Mouse (Mus musculus): Measurements from ENCODE around the gene Arg2.

Arg2 gene

GRCm38 (mm10) chr12:79130299-79131177 lies at the start of gene Arg2:
Gene Arg2, plus strand, starts transcription at chr12:79130777.
- peak; percentile 60 to 83 for DNase-seq (ENCODE audit: low spot score in 2 of 2)

GRCm38 (mm10) chr12:79089182-79089812 lies 41.3 kb upstream of the Arg2 start, which contains the start of gene Pigh:
Gene Pigh, minus strand, starts transcription at chr12:79089651.
- DNase-seq (ENCODE audit: low spot score in 2 of 2) = peak; percentile 85 to 91

- peak; percentile 64 to 87 for DNase-seq (ENCODE audit: low spot score in 2 of 2)
Measured at GRCm38 (mm10) chr12:79092569-79092968, 38.0 kb upstream of the Arg2 start.

DNA sequence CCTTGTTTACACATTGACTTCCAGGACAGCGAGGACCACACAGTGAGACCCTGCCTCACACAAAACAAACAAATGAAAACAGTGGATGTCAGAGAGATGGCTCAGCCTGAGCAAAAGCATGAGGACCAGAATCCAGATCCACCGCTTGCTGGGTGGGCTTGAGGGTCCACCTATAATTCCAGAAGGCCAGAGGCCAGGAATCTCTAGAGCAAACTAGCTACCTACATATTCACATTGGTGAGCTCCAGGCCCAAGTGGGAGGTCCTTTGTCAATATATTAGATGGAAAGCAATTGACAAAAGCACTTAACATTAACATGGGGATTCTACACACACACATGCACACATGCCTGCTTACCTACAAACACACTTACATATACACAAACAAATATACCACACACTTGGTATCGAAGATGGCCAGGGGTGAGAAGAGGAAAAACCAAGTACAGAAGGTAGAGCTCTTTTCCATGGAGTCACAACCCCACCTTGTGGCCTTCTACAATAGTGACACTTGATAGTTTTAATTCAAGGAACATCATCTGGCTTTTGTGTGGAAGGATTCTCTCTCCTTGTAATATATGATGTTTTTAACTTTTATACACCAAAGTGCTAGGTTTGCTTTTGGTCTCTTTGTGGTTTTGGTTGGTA lies 33.3 kb upstream of the Arg2 start:
- DNase-seq (ENCODE audit: low spot score in 2 of 2) = no peak

DNA sequence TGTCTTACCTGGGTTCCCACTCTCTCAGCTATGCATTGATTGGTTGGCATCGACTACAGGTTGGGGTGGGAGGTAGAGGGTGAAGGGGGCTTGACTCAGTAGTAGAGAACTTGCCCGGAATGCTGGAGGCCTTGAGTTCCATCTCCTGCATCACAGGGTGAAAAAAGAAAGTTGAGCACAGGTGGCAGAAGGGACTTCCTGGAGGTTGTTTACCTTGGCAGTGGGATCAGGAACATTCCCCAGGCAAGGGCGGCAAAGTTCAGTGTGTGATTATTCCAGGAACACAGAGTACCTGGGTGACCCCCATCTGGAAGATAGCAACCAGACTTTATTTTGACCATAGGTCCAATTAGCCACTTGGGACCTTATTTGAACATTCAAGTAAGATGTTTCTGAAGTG lies 26.8 kb upstream of the Arg2 start:
- no peak for DNase-seq (ENCODE audit: low spot score in 2 of 2)

- DNase-seq (ENCODE audit: low spot score in 2 of 2) = no peak
Measured at GRCm38 (mm10) chr12:79104544-79104943, 26.0 kb upstream of the Arg2 start.

GRCm38 (mm10) chr12:79105312-79105711 lies 25.3 kb upstream of the Arg2 start:
- no peak for DNase-seq (ENCODE audit: low spot score in 2 of 2)

GRCm38 (mm10) chr12:79118991-79119390 lies 11.6 kb upstream of the Arg2 start:
- no peak for DNase-seq (ENCODE audit: low spot score in 2 of 2)

GRCm38 (mm10) chr12:79122820-79123219 lies 7.8 kb upstream of the Arg2 start:
- no peak for DNase-seq (ENCODE audit: low spot score in 2 of 2)

GRCm38 (mm10) chr12:79131178-79131675 lies 650 bp downstream of the Arg2 start:
- no peak for DNase-seq (ENCODE audit: low spot score in 2 of 2)

DNA sequence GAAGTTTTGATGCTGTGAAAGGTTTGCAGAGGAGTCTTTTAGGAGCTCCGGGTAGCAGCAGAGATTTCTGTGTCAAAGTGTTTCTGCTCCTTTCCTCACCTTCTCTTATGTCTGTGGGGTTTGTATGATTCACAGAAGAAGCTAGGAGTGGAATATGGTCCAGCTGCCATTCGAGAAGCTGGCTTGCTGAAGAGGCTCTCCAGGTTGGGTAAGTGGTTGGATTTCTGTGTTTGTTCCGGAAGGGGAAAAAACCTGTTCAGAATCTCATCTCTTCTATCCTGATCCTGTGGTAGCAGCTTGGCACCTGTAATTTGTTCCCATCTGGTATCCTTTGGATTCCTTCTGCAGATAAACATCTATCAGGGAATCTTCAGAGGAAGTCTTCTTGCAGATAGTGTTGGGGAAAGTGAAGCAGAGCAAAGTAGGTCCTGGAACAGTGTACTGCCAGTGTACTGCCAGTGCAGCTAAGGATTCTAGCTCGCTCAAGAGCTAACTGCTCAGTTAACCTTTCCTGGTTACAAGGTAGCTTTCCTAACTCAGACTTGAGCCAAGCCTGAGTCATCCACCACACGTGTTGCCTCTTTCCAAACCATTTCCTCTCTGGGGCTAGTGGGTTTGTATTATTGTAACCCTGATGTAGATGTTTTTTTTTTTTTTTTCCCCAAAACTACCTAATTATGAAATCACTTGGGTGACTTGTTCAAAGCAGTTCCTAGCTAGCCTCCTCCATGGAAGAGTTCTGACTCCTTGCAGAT lies 1.3 kb downstream of the Arg2 start:
- DNase-seq (ENCODE audit: low spot score in 2 of 2) = no peak

GRCm38 (mm10) chr12:79134676-79135075 lies 4.1 kb downstream of the Arg2 start:
- DNase-seq (ENCODE audit: low spot score in 2 of 2) = no peak

DNA sequence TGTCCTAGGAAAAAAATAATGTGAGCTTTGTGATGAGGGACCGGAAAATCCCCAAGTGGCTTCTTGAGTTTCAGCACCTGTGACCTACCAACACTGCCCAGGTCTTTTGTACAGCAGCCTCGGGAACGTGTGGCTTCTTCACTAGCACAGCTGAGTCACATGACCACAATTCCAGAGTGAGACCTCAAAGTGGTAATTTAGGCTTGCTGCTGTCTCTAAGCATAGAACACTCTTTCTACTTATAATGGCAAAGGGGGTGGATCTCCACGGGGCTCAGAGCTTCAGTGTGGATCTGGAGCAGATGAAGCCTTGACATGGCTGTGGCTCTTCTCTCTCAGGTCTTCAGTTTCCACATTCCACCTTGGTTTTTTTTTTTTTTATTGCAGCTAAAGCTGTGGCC lies 4.5 kb downstream of the Arg2 start:
- DNase-seq (ENCODE audit: low spot score in 2 of 2) = no peak

DNA sequence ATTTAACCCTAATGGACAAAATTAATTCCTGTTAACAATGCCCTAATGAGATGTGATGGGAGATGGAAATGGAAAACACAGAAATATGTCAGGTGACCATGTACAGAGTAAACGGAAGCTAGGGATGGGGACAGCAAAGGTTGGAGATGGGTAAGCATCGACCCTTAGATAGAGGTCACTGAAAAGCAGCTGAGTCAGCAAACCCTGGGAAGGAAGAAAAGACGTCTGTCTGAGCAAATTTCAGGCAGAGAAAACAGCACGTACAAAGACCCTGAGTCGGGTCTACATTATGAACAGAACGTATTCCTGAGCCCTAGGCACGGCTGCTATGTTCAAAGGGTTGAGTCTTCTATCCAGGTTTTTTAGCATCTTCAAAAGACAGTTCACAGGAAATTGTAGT lies 6.4 kb downstream of the Arg2 start:
- no peak for DNase-seq (ENCODE audit: low spot score in 2 of 2)

- no peak for DNase-seq (ENCODE audit: low spot score in 2 of 2)
Measured at GRCm38 (mm10) chr12:79138999-79139398, 8.4 kb downstream of the Arg2 start.

DNA sequence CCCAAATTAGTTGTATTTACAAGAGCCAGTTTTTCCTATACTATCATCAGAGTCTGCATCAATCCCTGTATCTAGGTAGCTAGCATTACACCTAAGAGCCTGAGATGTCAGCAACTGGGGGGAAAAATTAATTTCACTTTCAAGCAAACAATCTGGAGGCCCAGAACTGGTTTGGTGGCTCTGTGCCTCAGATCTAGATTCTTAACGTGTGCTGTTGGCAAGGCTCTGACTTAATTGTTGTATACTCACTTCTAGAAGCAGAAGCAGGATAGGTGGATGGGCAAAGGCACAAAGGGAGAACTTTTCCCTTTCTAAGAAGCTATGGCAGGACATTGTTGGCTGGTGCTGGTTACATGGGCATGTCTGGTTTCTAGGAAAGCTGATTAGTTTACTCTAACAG lies 8.8 kb downstream of the Arg2 start:
- DNase-seq (ENCODE audit: low spot score in 2 of 2) = no peak

GRCm38 (mm10) chr12:79140811-79141210 lies 10.2 kb downstream of the Arg2 start:
- no peak for DNase-seq (ENCODE audit: low spot score in 2 of 2)

GRCm38 (mm10) chr12:79141384-79141783 lies 10.8 kb downstream of the Arg2 start:
- no peak for DNase-seq (ENCODE audit: low spot score in 2 of 2)

GRCm38 (mm10) chr12:79149653-79150052 lies 19.1 kb downstream of the Arg2 start:
- DNase-seq (ENCODE audit: low spot score in 2 of 2) = no peak

DNA sequence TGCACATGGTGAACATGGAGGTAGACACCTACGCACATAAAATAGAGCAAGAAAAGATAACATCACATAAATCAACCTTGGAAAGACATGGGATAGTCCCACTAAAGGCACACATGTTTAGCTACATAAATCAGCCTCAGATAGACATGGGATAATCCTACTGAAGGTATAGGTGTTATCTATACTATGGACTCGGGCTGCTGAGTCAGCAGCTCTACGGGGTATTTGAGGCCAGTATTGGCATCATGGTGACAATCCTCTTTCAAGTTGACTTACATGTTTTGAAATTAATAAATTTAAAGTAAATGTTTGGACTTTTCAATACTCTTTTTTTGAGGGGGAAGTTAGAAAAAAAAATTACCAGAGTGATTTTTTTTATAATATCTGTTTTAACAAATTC lies 32.3 kb downstream of the Arg2 start:
- no peak for DNase-seq (ENCODE audit: low spot score in 2 of 2)

DNA sequence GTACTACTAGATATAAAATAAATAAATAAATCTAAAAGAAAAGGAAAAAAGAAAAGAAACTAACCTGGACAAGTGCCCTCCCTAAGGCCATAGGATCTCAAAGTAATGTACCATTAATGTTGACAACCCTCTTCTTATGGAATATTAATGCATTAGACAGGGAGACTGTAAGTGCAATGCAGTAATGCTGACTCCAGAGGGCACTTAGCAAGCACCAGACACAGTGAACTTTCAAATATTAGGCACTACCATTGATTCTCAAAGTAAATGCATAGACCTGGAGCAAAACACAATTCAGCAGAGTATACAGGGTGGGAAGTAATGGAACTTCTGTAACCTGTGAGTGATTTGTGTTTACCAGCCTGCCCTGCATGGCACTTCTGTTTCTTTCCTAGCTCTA lies 38.6 kb downstream of the Arg2 start:
- no peak for DNase-seq (ENCODE audit: low spot score in 2 of 2)

- no peak for DNase-seq (ENCODE audit: low spot score in 2 of 2)
Measured at GRCm38 (mm10) chr12:79170421-79170820, 39.8 kb downstream of the Arg2 start.

All from spleen, postnatal 4 days (tissue).